Mouse (Mus musculus) skeletal muscle tissue, adult 2 months (tissue): ENCODE data around the gene 5730455P16Rik.
"Not testable (repeated sequence)": the region's sequence is repeated elsewhere in the genome, so short reads cannot be mapped to it uniquely, and the experiment has no call there.

Source experiments
- DNase-seq: peaks from one replicate; pipeline ENCODE4 v3.0.0-alpha.2; 2012; ENCODE audit warnings: low read depth, low spot score

5730455P16Rik gene

GRCm38 (mm10) chr11:80379184-80379583 lies 1.4 kb upstream of the 5730455P16Rik start:
- not testable (repeated sequence) for DNase-seq

- DNase-seq: not testable (repeated sequence)
Measured at GRCm38 (mm10) chr11:80378452-80379068, 726 bp upstream of the 5730455P16Rik start.

- DNase-seq: no peak
Measured at GRCm38 (mm10) chr11:80376651-80377050, 1.2 kb downstream of the 5730455P16Rik start.

GRCm38 (mm10) chr11:80368949-80369348 lies 8.9 kb downstream of the 5730455P16Rik start:
- DNase-seq: no peak

GRCm38 (mm10) chr11:80354832-80355231 lies 23.0 kb downstream of the 5730455P16Rik start:
- no peak for DNase-seq

- DNase-seq: peak; percentile 71
Measured at GRCm38 (mm10) chr11:80351832-80352430, 25.9 kb downstream of the 5730455P16Rik start.

GRCm38 (mm10) chr11:80342482-80342881 lies 35.4 kb downstream of the 5730455P16Rik start:
- no peak for DNase-seq

GRCm38 (mm10) chr11:80336351-80336730 lies 41.5 kb downstream of the 5730455P16Rik start:
- no peak for DNase-seq

GRCm38 (mm10) chr11:80335609-80336350 lies 42.1 kb downstream of the 5730455P16Rik start:
- DNase-seq: no peak

- DNase-seq: no peak
Measured at GRCm38 (mm10) chr11:80332709-80333400, 45.0 kb downstream of the 5730455P16Rik start.

- no peak for DNase-seq
Measured at GRCm38 (mm10) chr11:80324636-80325035, 53.2 kb downstream of the 5730455P16Rik start.

GRCm38 (mm10) chr11:80323255-80323654 lies 54.6 kb downstream of the 5730455P16Rik start:
- DNase-seq: no peak

- no peak for DNase-seq
Measured at GRCm38 (mm10) chr11:80315743-80316639, 61.8 kb downstream of the 5730455P16Rik start.

GRCm38 (mm10) chr11:80313944-80314343 lies 63.9 kb downstream of the 5730455P16Rik start:
- DNase-seq: no peak

GRCm38 (mm10) chr11:80313462-80313861 lies 64.4 kb downstream of the 5730455P16Rik start:
- DNase-seq: no peak

- no peak for DNase-seq
Measured at GRCm38 (mm10) chr11:80312565-80312964, 65.3 kb downstream of the 5730455P16Rik start.

- no peak for DNase-seq
Measured at GRCm38 (mm10) chr11:80312049-80312448, 65.8 kb downstream of the 5730455P16Rik start.

- no peak for DNase-seq
Measured at GRCm38 (mm10) chr11:80311271-80311670, 66.6 kb downstream of the 5730455P16Rik start.
